Mouse (Mus musculus): ENCODE results near the gene Flot1.

GRCm38 (mm10) chr17:35795656-35796055 lies 27.4 kb upstream of the Flot1 start:
- TF ChIP-seq CTCF (IDR thresholded peaks at IDR 0.05; ENCODE audit: extremely low read depth, insufficient read depth, low read length) (no peak), POLR2A (IDR thresholded peaks at IDR 0.05; ENCODE audit: extremely low read depth, insufficient read depth, low read length) (no peak)
